In genomic region chr8:123253451-123254098, GRCm38 (mm10) we compare ENCODE assay signal across 8 mouse cellular contexts. TPM values are rescaled to one million over a fixed set of nuclear protein-coding genes. Genes with fewer than 3 reads are reported as not detected.
DNase-seq lines count a peak whose midpoint lies in the region; ATAC-seq and TF ChIP-seq lines count a peak whose summit lies in the region.

No protein-coding gene starts in this region.

- TF ChIP-seq POLR2A in ES-Bruce4 (IDR thresholded peaks at IDR 0.05; ENCODE audit: insufficient read depth, low read length): no peak
- TF ChIP-seq POLR2A in myocyte (IDR thresholded peaks at IDR 0.05; ENCODE audit: insufficient read length, low read depth): peak; percentile 62

- 0% methylated on average over 39 of the region's 40 CpGs for WGBS in heart, embryonic 12.5 days
- under 1% methylated on average over 40 of the region's 40 CpGs for WGBS in embryonic facial prominence, embryonic 13.5 days
- under 1% methylated on average over 37 of the region's 40 CpGs for WGBS in kidney, postnatal 0 days

- intact Hi-C loops in heart, postnatal 14 days (cut with DNase I): loop anchor here (1.0 kb wide), 1 partner anchor 29 kb away; the partner anchor contains the start of gene Cdk10

- H3K27ac ChIP-seq in heart, embryonic 12.5 days (ENCODE audit: poor library complexity, severe bottlenecking): peak overlapping the region; percentile 84
- H3K27ac ChIP-seq in ES-Bruce4 (ENCODE audit: insufficient read depth, low read length): no peak overlapping the region
- peak overlapping the region; percentile 80 for H3K27ac ChIP-seq in embryonic facial prominence, embryonic 13.5 days
- peak overlapping the region; percentile 65 for H3K27ac ChIP-seq in kidney, postnatal 0 days

- no peak for TF ChIP-seq CTCF in ES-Bruce4 (IDR thresholded peaks at IDR 0.05; ENCODE audit: low read depth, low read length)
- no peak for TF ChIP-seq CTCF in kidney, postnatal 0 days (IDR thresholded peaks at IDR 0.05; ENCODE audit: low read depth)

- peaks cover 28% of the 10 kb centered on the region for H3K4me1 ChIP-seq in heart, embryonic 12.5 days (replicated peaks)
- no peaks in the 10 kb centered on the region for H3K4me1 ChIP-seq in ES-Bruce4 (ENCODE audit: control insufficient read depth, insufficient read depth, low read length)
- peaks cover 22% of the 10 kb centered on the region for H3K4me1 ChIP-seq in embryonic facial prominence, embryonic 13.5 days
- peaks cover 17% of the 10 kb centered on the region for H3K4me1 ChIP-seq in kidney, postnatal 0 days (replicated peaks; ENCODE audit: insufficient read depth, low read length)

- DNase-seq in heart, postnatal 14 days: no peak
- DNase-seq in kidney, postnatal 0 days (ENCODE audit: low spot score): no peak
- DNase-seq in urinary bladder, postnatal 25 days (ENCODE audit: low spot score): no peak
- DNase-seq in layer of hippocampus, adult 9-10 months (ENCODE audit: low spot score): no peak

- H3K4me2 ChIP-seq in heart, embryonic 12.5 days: peak overlapping the region; percentile 90
- H3K4me2 ChIP-seq in embryonic facial prominence, embryonic 13.5 days: peak overlapping the region; percentile 80
- peak overlapping the region; percentile 83 for H3K4me2 ChIP-seq in kidney, postnatal 0 days (ENCODE audit: low read length)
- H3K4me2 ChIP-seq in myocyte (ENCODE audit: low read depth): peak overlapping the region; percentile 76

- peak overlapping the region; percentile 60 for H3ac ChIP-seq in myocyte (ENCODE audit: control insufficient read depth, insufficient read length)

- ATAC-seq in heart, embryonic 12.5 days (ENCODE audit: insufficient number of reproducible peaks, low FRiP score): peak; percentile 9
- peak; percentile 27; the same call in 1 of the 2 replicates for ATAC-seq in embryonic facial prominence, embryonic 13.5 days (ENCODE audit: insufficient number of reproducible peaks, insufficient read depth, low FRiP score, low TSS enrichment, low read depth)
- peak; percentile 15; the same call in 1 of the 2 replicates for ATAC-seq in kidney, postnatal 0 days (replicated peaks; ENCODE audit: low FRiP score, low read depth)

- no peaks in the 10 kb centered on the region for H3K27me3 ChIP-seq in heart, embryonic 12.5 days (replicated peaks)
- H3K27me3 ChIP-seq in ES-Bruce4 (ENCODE audit: control insufficient read depth, insufficient read depth, low read length, poor library complexity, severe bottlenecking) (no peaks in the 10 kb centered on the region), myocyte (ENCODE audit: control insufficient read depth, insufficient read depth, insufficient read length) (no peaks in the 10 kb centered on the region)
- H3K27me3 ChIP-seq in embryonic facial prominence, embryonic 13.5 days: no peaks in the 10 kb centered on the region
- H3K27me3 ChIP-seq in kidney, postnatal 0 days (ENCODE audit: insufficient read depth, low read length): no peaks in the 10 kb centered on the region

- peak overlapping the region; percentile 91 for H3K4me3 ChIP-seq in heart, embryonic 12.5 days
- H3K4me3 ChIP-seq in ES-Bruce4 (ENCODE audit: low read depth, low read length) (peak overlapping the region; percentile 91), myocyte (peak overlapping the region; percentile 58)
- H3K4me3 ChIP-seq in embryonic facial prominence, embryonic 13.5 days: peak overlapping the region; percentile 99
- H3K4me3 ChIP-seq in kidney, postnatal 0 days (replicated peaks; ENCODE audit: low read depth, low read length): peak overlapping the region; percentile 86

- no peak for TF ChIP-seq EP300 in ES-Bruce4 (IDR thresholded peaks at IDR 0.05; ENCODE audit: insufficient read depth, low read depth, low read length)

- H3K9me3 ChIP-seq in heart, embryonic 12.5 days (replicated peaks): no peaks in the 10 kb centered on the region
- H3K9me3 ChIP-seq in ES-Bruce4 (replicated peaks; ENCODE audit: control insufficient read depth, insufficient read depth, low read length, poor library complexity, severe bottlenecking): no peaks in the 10 kb centered on the region
- no peaks in the 10 kb centered on the region for H3K9me3 ChIP-seq in embryonic facial prominence, embryonic 13.5 days
- no peaks in the 10 kb centered on the region for H3K9me3 ChIP-seq in kidney, postnatal 0 days (replicated peaks; ENCODE audit: low read length)

- H3K36me3 ChIP-seq in heart, embryonic 12.5 days: peaks cover 59% of the 10 kb centered on the region
- H3K36me3 ChIP-seq in ES-Bruce4 (ENCODE audit: control insufficient read depth, insufficient read depth, low read length, poor library complexity, severe bottlenecking) (peaks cover 3% of the 10 kb centered on the region), myocyte (ENCODE audit: control insufficient read depth, insufficient read depth) (no peaks in the 10 kb centered on the region)
- peaks cover 65% of the 10 kb centered on the region for H3K36me3 ChIP-seq in embryonic facial prominence, embryonic 13.5 days
- peaks cover 34% of the 10 kb centered on the region for H3K36me3 ChIP-seq in kidney, postnatal 0 days (ENCODE audit: insufficient read depth, low read length)

- peak overlapping the region; percentile 97 for H3K9ac ChIP-seq in heart, embryonic 12.5 days
- H3K9ac ChIP-seq in ES-Bruce4 (ENCODE audit: low read depth, poor library complexity, severe bottlenecking): peak overlapping the region; percentile 98
- H3K9ac ChIP-seq in embryonic facial prominence, embryonic 13.5 days: peak overlapping the region; percentile 91
- peak overlapping the region; percentile 83 for H3K9ac ChIP-seq in kidney, postnatal 0 days (ENCODE audit: low read depth, low read length)

- peaks cover 23% of the 10 kb centered on the region for H3K79me2 ChIP-seq in myocyte (ENCODE audit: control insufficient read depth, insufficient read depth)

TF ChIP-seq in myocyte, 11 proteins besides CTCF, POLR2A, EP300 and RAD21:
- TF ChIP-seq SRF (IDR thresholded peaks at IDR 0.05; ENCODE audit: control insufficient read depth, insufficient read length, low read depth) (no peak), MAX (IDR thresholded peaks at IDR 0.05; ENCODE audit: low read depth) (no peak), POLR2AphosphoS2 (IDR thresholded peaks at IDR 0.05; ENCODE audit: insufficient read length, low read depth) (no peak), USF1 (IDR thresholded peaks at IDR 0.05; ENCODE audit: low read depth) (no peak), MYOD1 (IDR thresholded peaks at IDR 0.05; ENCODE audit: control insufficient read depth in 1 of 3, insufficient read length in 2 of 3, low read depth in 2 of 3) (no peak)

RNA-seq across cellular contexts. Expression of gene Zfp276, which starts 0.4 kb away (rescaled TPM):
- polyA plus RNA-seq in heart, embryonic 12.5 days (2016; fragmentation: Nextera tagmentation; extraction: Ambion mirVana): 16.0 and 18.2 TPM in 2 replicates
- 10 to 100 TPM; 15.7 to 16.6 TPM for total RNA-seq in heart, postnatal 14 days (2021)
- polyA plus RNA-seq in ES-Bruce4 (2011; ENCODE audit: insufficient read depth, insufficient read length, low read depth, missing spikeins): 7.4 and 8.0 TPM in 2 replicates
- polyA plus RNA-seq in embryonic facial prominence, embryonic 13.5 days (2015; fragmentation: Nextera tagmentation; extraction: Ambion mirVana): 27.0 and 29.3 TPM in 2 replicates
- polyA plus RNA-seq in kidney, postnatal 0 days (2015; fragmentation: Nextera tagmentation; extraction: Ambion mirVana): 13.1 and 15.0 TPM in 2 replicates
- polyA plus RNA-seq in myocyte (2012; fragmentation: generic; extraction: Trizol): 12.1 TPM

RNA-seq across cellular contexts. Expression of gene Vps9d1, which starts 0.6 kb away (rescaled TPM):
- polyA plus RNA-seq in heart, embryonic 12.5 days (2016; fragmentation: Nextera tagmentation; extraction: Ambion mirVana): 19.5 and 20.0 TPM in 2 replicates
- total RNA-seq in heart, postnatal 14 days (2021): 10 to 100 TPM; 23.1 to 29.1 TPM
- polyA plus RNA-seq in ES-Bruce4 (2011; ENCODE audit: insufficient read depth, insufficient read length, low read depth, missing spikeins) (4.7 and 8.9 TPM in 2 replicates), myocyte (2012; fragmentation: generic; extraction: Trizol) (12.7 TPM)
- polyA plus RNA-seq in embryonic facial prominence, embryonic 13.5 days (2015; fragmentation: Nextera tagmentation; extraction: Ambion mirVana): 32.6 and 33.3 TPM in 2 replicates
- 16.5 and 17.3 TPM in 2 replicates for polyA plus RNA-seq in kidney, postnatal 0 days (2015; fragmentation: Nextera tagmentation; extraction: Ambion mirVana)

RNA-seq across cellular contexts. Expression of gene Spata2l, which starts 17.5 kb away (rescaled TPM):
- polyA plus RNA-seq in heart, embryonic 12.5 days (2016; fragmentation: Nextera tagmentation; extraction: Ambion mirVana): 2.3 and 2.5 TPM in 2 replicates
- 1 to 10 TPM; 6.5 to 6.9 TPM for total RNA-seq in heart, postnatal 14 days (2021)
- polyA plus RNA-seq in ES-Bruce4 (2011; ENCODE audit: insufficient read depth, insufficient read length, low read depth, missing spikeins): 0.25 and 0.64 TPM in 2 replicates
- polyA plus RNA-seq in embryonic facial prominence, embryonic 13.5 days (2015; fragmentation: Nextera tagmentation; extraction: Ambion mirVana): 4.6 and 5.1 TPM in 2 replicates
- 6.1 and 8.2 TPM in 2 replicates for polyA plus RNA-seq in kidney, postnatal 0 days (2015; fragmentation: Nextera tagmentation; extraction: Ambion mirVana)
- 1.1 TPM for polyA plus RNA-seq in myocyte (2012; fragmentation: generic; extraction: Trizol)

RNA-seq across cellular contexts. Expression of gene Cdk10, which starts 28.9 kb away (rescaled TPM):
- polyA plus RNA-seq in heart, embryonic 12.5 days (2016; fragmentation: Nextera tagmentation; extraction: Ambion mirVana): 20.3 and 23.6 TPM in 2 replicates
- 10 to 100 TPM; 22.5 to 23.8 TPM for total RNA-seq in heart, postnatal 14 days (2021)
- polyA plus RNA-seq in ES-Bruce4 (2011; ENCODE audit: insufficient read depth, insufficient read length, low read depth, missing spikeins) (34.3 and 35.7 TPM in 2 replicates), myocyte (2012; fragmentation: generic; extraction: Trizol) (31.0 TPM)
- polyA plus RNA-seq in embryonic facial prominence, embryonic 13.5 days (2015; fragmentation: Nextera tagmentation; extraction: Ambion mirVana): 39.5 and 44.3 TPM in 2 replicates
- polyA plus RNA-seq in kidney, postnatal 0 days (2015; fragmentation: Nextera tagmentation; extraction: Ambion mirVana): 28.7 and 29.2 TPM in 2 replicates

RNA-seq across cellular contexts. Expression of gene Spata33, which starts 40.9 kb away (rescaled TPM):
- polyA plus RNA-seq in heart, embryonic 12.5 days (2016; fragmentation: Nextera tagmentation; extraction: Ambion mirVana): 3.4 and 4.2 TPM in 2 replicates
- total RNA-seq in heart, postnatal 14 days (2021): 10 to 100 TPM; 38.4 to 45.7 TPM
- polyA plus RNA-seq in ES-Bruce4 (2011; ENCODE audit: insufficient read depth, insufficient read length, low read depth, missing spikeins) (1.8 TPM in 2 replicates), myocyte (2012; fragmentation: generic; extraction: Trizol) (2.5 TPM)
- 5.8 and 5.9 TPM in 2 replicates for polyA plus RNA-seq in embryonic facial prominence, embryonic 13.5 days (2015; fragmentation: Nextera tagmentation; extraction: Ambion mirVana)
- 7.1 and 8.2 TPM in 2 replicates for polyA plus RNA-seq in kidney, postnatal 0 days (2015; fragmentation: Nextera tagmentation; extraction: Ambion mirVana)
